Mouse (Mus musculus): Measurements from ENCODE around the gene Rev3l. TPM values are rescaled to one million over a fixed set of nuclear protein-coding genes. Genes with fewer than 3 reads are reported as not detected.

Rev3l gene
- 100 to 1,000 TPM in 2 of 26 experiments, 10 to 100 TPM in 24; 16.9 to 103 (median 60.3) TPM for total RNA-seq (2018; cell fraction: chromatin; rRNA removed)
- total RNA-seq (2018; cell fraction: cytosol; rRNA removed), result 10 to 100 TPM in 25 of 26 experiments, 1 to 10 TPM in 1; 8.5 to 21.7 (median 14.7) TPM
- total RNA-seq (2018; cell fraction: nucleus; rRNA removed), result 10 to 100 TPM; 14.2 to 52.8 (median 30.4) TPM
- 9.9 to 11.3 TPM (median 9.9 TPM) in 3 replicates for polyA plus RNA-seq (2018)

GRCm38 (mm10) chr10:39731736-39732265 is at the start of gene Rev3l:
Rev3l (plus strand) TSS chr10:39732118.
- WGBS (ENCODE audit: missing documents), result under 1% methylated on average over 48 of the region's 64 CpGs

GRCm38 (mm10) chr10:39682556-39682955 is 49.4 kb upstream of the Rev3l start:
- H3K27ac ChIP-seq, result no peak overlapping the region
- no peaks in the 10 kb centered on the region for H3K79me2 ChIP-seq (ENCODE audit: inconsistent target)
- no peak overlapping the region for H3K4me3 ChIP-seq (ENCODE audit: inconsistent target)
- WGBS (ENCODE audit: missing documents), result 86% methylated on average over 2 of the region's 2 CpGs
- H3K36me3 ChIP-seq (ENCODE audit: inconsistent target), result no peaks in the 10 kb centered on the region

More at GRCm38 (mm10) chr10:39731736-39732265, at the start of gene Rev3l:
- Histone ChIP-seq H3K36me3 (ENCODE audit: inconsistent target) (no peaks in the 10 kb centered on the region), H3K79me2 (ENCODE audit: inconsistent target) (peaks cover 38% of the 10 kb centered on the region), H3K27ac (peak within 1 kb of the TSS; percentile 68), H3K4me3 (ENCODE audit: inconsistent target) (peak within 1 kb of the TSS; percentile 77)

DNA sequence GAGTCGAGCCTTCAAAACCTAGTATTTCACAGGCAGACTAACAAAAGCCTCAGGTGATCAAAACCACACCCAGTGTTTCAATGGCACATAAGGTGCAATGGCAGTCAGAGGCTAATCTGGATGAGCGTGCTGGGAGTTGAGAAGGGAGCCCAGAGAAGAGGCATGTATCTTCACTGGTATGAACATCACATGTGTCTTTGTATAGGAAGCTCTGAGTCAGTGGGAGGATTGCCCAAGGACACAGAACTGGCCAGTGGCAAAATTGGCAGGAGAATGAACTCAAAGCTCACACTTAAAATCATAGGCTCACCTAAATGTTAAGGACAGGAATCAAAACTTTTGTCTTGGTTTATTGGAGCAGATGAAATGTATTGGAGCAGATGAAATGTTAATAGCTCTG is 48.4 kb upstream of the Rev3l start:
- Histone ChIP-seq H3K36me3 (ENCODE audit: inconsistent target) (no peaks in the 10 kb centered on the region), H3K4me3 (ENCODE audit: inconsistent target) (no peak overlapping the region), H3K79me2 (ENCODE audit: inconsistent target) (no peaks in the 10 kb centered on the region), H3K27ac (no peak overlapping the region)
- 96% methylated on average over 2 of the region's 2 CpGs for WGBS (ENCODE audit: missing documents)

GRCm38 (mm10) chr10:39686811-39687210 is 45.1 kb upstream of the Rev3l start:
- no peaks in the 10 kb centered on the region for H3K36me3 ChIP-seq (ENCODE audit: inconsistent target)
- H3K27ac ChIP-seq, result no peak overlapping the region
- 77% methylated on average over 4 of the region's 4 CpGs for WGBS (ENCODE audit: missing documents)
- H3K79me2 ChIP-seq (ENCODE audit: inconsistent target), result no peaks in the 10 kb centered on the region
- no peak overlapping the region for H3K4me3 ChIP-seq (ENCODE audit: inconsistent target)

DNA sequence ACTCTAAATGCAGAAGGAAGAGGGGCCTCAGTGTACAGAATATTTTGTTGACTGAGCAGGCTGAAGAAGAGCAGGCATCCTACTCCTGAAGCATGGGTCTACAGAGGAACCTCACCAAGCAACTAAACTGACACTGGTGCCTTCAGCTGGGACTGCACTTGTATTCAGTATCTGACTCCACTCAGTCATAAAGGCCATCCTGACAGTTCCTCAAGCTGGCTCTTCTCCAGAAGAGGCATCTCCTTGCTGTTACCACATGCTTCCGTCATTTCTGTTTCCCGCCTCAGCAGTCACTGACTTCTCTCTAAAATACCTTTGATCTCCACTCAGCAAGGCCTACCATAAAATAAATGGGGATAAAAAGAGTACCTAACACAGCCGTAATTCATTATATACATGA is 44.1 kb upstream of the Rev3l start:
- WGBS (ENCODE audit: missing documents), result 72% methylated on average over 3 of the region's 3 CpGs
- Histone ChIP-seq H3K4me3 (ENCODE audit: inconsistent target) (no peak overlapping the region), H3K27ac (no peak overlapping the region), H3K36me3 (ENCODE audit: inconsistent target) (no peaks in the 10 kb centered on the region), H3K79me2 (ENCODE audit: inconsistent target) (no peaks in the 10 kb centered on the region)

- Histone ChIP-seq H3K36me3 (ENCODE audit: inconsistent target) (no peaks in the 10 kb centered on the region), H3K79me2 (ENCODE audit: inconsistent target) (no peaks in the 10 kb centered on the region), H3K27ac (no peak overlapping the region), H3K4me3 (ENCODE audit: inconsistent target) (no peak overlapping the region)
- 89% methylated on average over 11 of the region's 11 CpGs for WGBS (ENCODE audit: missing documents)
These were observed 40.4 kb upstream of the Rev3l start for GRCm38 (mm10) chr10:39691351-39692064.

- WGBS (ENCODE audit: missing documents), result 89% methylated on average over 2 of the region's 2 CpGs
- no peak overlapping the region for H3K4me3 ChIP-seq (ENCODE audit: inconsistent target)
- H3K27ac ChIP-seq, result no peak overlapping the region
- H3K36me3 ChIP-seq (ENCODE audit: inconsistent target), result no peaks in the 10 kb centered on the region
- no peaks in the 10 kb centered on the region for H3K79me2 ChIP-seq (ENCODE audit: inconsistent target)
These were observed 39.8 kb upstream of the Rev3l start for GRCm38 (mm10) chr10:39692152-39692551.

GRCm38 (mm10) chr10:39707717-39708510 is 24.0 kb upstream of the Rev3l start:
- no peaks in the 10 kb centered on the region for H3K36me3 ChIP-seq (ENCODE audit: inconsistent target)
- no peak overlapping the region for H3K27ac ChIP-seq
- H3K79me2 ChIP-seq (ENCODE audit: inconsistent target), result no peaks in the 10 kb centered on the region
- WGBS (ENCODE audit: missing documents), result 100% methylated on average over 2 of the region's 2 CpGs
- H3K4me3 ChIP-seq (ENCODE audit: inconsistent target), result no peak overlapping the region

GRCm38 (mm10) chr10:39716936-39717335 is 15.0 kb upstream of the Rev3l start:
- 100% methylated on average over 4 of the region's 5 CpGs for WGBS (ENCODE audit: missing documents)
- H3K36me3 ChIP-seq (ENCODE audit: inconsistent target), result no peaks in the 10 kb centered on the region
- no peak overlapping the region for H3K4me3 ChIP-seq (ENCODE audit: inconsistent target)
- no peak overlapping the region for H3K27ac ChIP-seq
- no peaks in the 10 kb centered on the region for H3K79me2 ChIP-seq (ENCODE audit: inconsistent target)

GRCm38 (mm10) chr10:39730976-39731735 is 762 bp upstream of the Rev3l start:
- Histone ChIP-seq H3K36me3 (ENCODE audit: inconsistent target) (no peaks in the 10 kb centered on the region), H3K79me2 (ENCODE audit: inconsistent target) (peaks cover 32% of the 10 kb centered on the region), H3K4me3 (ENCODE audit: inconsistent target) (peak overlapping the region; percentile 77), H3K27ac (peak overlapping the region; percentile 68)
- WGBS (ENCODE audit: missing documents), result 0% methylated on average over 44 of the region's 66 CpGs

DNA sequence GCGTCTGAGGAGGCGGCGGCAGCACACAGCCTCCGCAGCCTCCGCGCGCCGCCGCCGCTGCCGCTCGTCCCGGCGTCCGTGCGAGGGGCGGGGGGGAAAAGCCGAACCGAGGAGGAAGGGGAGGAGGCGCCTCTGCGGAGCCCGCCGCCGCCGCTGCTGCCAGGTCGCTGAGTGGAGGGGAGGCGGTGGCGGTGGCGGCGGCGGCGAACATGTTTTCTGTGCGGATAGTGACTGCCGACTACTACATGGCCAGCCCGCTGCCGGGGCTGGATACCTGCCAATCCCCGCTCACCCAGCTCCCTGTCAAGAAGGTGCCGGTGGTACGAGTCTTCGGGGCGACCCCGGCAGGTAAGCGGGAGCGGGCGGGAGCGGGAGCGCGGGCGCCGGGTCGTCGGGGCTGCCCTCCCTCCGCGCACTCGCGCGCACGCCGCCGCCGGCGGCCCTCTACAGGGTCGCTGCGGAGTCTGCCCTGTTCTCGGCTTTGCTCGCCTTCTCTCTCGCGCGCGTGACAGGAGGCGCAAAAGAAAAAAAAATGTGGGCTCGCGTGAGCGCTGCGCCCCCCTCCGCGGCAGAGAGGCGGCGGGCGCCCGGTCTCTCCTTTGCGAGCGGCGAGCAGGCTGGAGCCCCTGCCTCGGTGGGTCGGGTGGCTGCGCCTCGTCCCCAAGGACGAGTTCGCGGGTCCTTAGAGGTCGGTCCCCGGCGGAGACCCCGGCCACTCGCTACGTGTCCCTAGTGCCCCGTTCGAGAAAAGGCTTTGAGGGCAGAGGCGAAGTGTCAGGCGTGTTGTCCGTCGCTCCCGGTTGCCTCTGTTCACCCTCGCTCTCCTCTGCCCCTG is 565 bp downstream of the Rev3l start:
- Histone ChIP-seq H3K27ac (no peak overlapping the region; the same call in 1 of the 2 replicates), H3K4me3 (ENCODE audit: inconsistent target) (peak overlapping the region; percentile 47), H3K36me3 (ENCODE audit: inconsistent target) (no peaks in the 10 kb centered on the region), H3K79me2 (ENCODE audit: inconsistent target) (peaks cover 45% of the 10 kb centered on the region)
- under 1% methylated on average over 95 of the region's 105 CpGs for WGBS (ENCODE audit: missing documents)

GRCm38 (mm10) chr10:39733101-39733399 is 1.1 kb downstream of the Rev3l start:
- under 1% methylated on average over 9 of the region's 9 CpGs for WGBS (ENCODE audit: missing documents)
- Histone ChIP-seq H3K36me3 (ENCODE audit: inconsistent target) (no peaks in the 10 kb centered on the region), H3K79me2 (ENCODE audit: inconsistent target) (peaks cover 51% of the 10 kb centered on the region), H3K4me3 (ENCODE audit: inconsistent target) (peak overlapping the region; percentile 47), H3K27ac (no peak overlapping the region; the same call in 1 of the 2 replicates)

DNA sequence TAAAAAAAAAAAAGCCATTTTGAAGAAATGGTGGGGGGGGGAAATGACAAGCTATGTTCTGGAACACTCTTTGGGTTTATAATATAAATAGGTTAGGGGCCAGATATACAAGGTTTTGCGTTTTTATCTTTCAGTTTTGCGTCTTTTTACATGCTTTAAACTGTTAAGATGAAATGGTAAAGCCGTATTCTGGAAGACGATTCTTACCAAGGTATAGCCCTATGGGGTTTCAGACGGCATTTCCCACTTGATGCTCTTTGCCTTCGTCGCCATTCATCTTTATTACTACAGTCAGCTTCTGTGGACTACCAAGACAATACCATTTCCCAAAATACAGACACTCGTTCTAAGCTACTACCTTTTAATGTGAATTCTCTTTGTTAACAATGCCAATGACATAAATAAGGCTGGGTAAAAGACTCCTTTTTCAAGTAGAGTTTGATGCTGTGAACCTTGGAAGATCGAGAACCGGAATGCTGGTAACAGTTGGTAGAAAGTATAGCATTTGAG is 1.6 kb downstream of the Rev3l start:
- 42% methylated on average over 10 of the region's 10 CpGs for WGBS (ENCODE audit: missing documents)
- Histone ChIP-seq H3K4me3 (ENCODE audit: inconsistent target) (peak overlapping the region; percentile 47), H3K79me2 (ENCODE audit: inconsistent target) (peaks cover 55% of the 10 kb centered on the region), H3K36me3 (ENCODE audit: inconsistent target) (no peaks in the 10 kb centered on the region), H3K27ac (no peak overlapping the region)
